In the genomic region with DNA sequence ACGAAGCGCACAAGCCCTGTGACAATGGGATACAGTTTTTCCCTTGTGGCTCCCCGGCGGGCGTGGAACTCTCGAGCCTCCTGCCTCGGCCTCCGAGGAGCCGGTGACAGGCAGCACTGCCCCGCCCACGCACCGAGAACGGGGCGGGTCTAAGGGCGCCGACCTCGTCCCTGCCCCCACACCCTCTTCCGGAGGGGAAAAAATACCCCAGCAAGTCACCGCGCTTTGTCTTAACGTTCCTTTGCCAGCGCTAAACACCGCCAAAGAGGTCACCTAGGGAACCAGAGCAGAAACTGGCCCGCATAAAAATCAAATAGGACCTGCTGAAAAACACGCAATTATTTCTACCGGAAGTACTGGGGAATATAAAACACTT, we compare ENCODE assay signal across 8 mouse cellular contexts. TPM values are rescaled to one million over a fixed set of nuclear protein-coding genes. Genes with fewer than 3 reads are reported as not detected.
A peak's percentile ranks its signal among the peaks of the same experiment; 100 is the strongest.
DNase-seq lines count a peak whose midpoint lies in the region; ATAC-seq lines count a peak whose summit lies in the region.

No protein-coding gene starts in this region.

- H3K4me2 ChIP-seq in intestine, embryonic 14.5 days (ENCODE audit: low read length) = peak overlapping the region; percentile 61

- no peaks in the 10 kb centered on the region for H3K36me3 ChIP-seq in intestine, embryonic 14.5 days (ENCODE audit: control insufficient read depth, insufficient read depth, low read length)

- intact Hi-C loops in left cerebral cortex, postnatal 14 days (cut with DNase I) = loop anchor here (5.0 kb wide), 3 partner anchors 41 to 181 kb away; partner anchors contain the start of genes B230217C12Rik, Lasp1, Pcgf2 and Psmb3

- no peaks in the 10 kb centered on the region for H3K4me1 ChIP-seq in intestine, embryonic 14.5 days (replicated peaks; ENCODE audit: control insufficient read depth, insufficient read depth, low read length)

- H3K4me3 ChIP-seq in intestine, embryonic 14.5 days (ENCODE audit: low read depth, low read length) = peak overlapping the region; percentile 65

- WGBS in intestine, embryonic 14.5 days = 6% methylated on average over 26 of the region's 26 CpGs

- peak overlapping the region; percentile 90 for H3K27ac ChIP-seq in intestine, embryonic 14.5 days (ENCODE audit: low read depth)

- H3K9me3 ChIP-seq in intestine, embryonic 14.5 days (ENCODE audit: control insufficient read depth, low read length) = peaks cover 4% of the 10 kb centered on the region; the same call in 1 of the 2 replicates

- peak; percentile 83 to 92 for DNase-seq in adrenal gland, adult (ENCODE audit: inconsistent age in 2 of 2, low spot score in 1 of 2)
- peak; percentile 79 for DNase-seq in embryo, embryonic 10.5 days (ENCODE audit: low spot score)
- DNase-seq in gastrocnemius, postnatal 25 days = peak; percentile 63
- DNase-seq in intestine, embryonic 14.5 days (ENCODE audit: low spot score) = peak; percentile 90
- DNase-seq in left cerebral cortex, postnatal 14 days (ENCODE audit: low spot score in 2 of 2) = peak; percentile 41 to 48
- peak; percentile 63 for DNase-seq in right cerebral cortex, postnatal 14 days
- peak; percentile 50 to 66 for DNase-seq in urinary bladder, postnatal 4 days (ENCODE audit: low spot score in 2 of 2)

- H3K27me3 ChIP-seq in intestine, embryonic 14.5 days (replicated peaks; ENCODE audit: control insufficient read depth, insufficient read depth, low read length) = no peaks in the 10 kb centered on the region

- H3K9ac ChIP-seq in intestine, embryonic 14.5 days (ENCODE audit: low read length) = peak overlapping the region; percentile 65

- peak; percentile 28; the same call in 1 of the 2 replicates for ATAC-seq in intestine, embryonic 14.5 days (replicated peaks; ENCODE audit: low FRiP score, low TSS enrichment, low read depth)
- peak; percentile 81 for ATAC-seq in megakaryocyte progenitor cell, adult 5-6 weeks (replicated peaks; ENCODE audit: poor library complexity)

RNA-seq across cellular contexts. Expression of gene Fbxo47, which starts 0.4 kb away (rescaled TPM):
- total RNA-seq in gastrocnemius, postnatal 25 days (2021) = under 1 TPM; 0.11 to 0.15 TPM
- 0.39 and 0.54 TPM in 2 replicates for polyA plus RNA-seq in intestine, embryonic 14.5 days (2014; fragmentation: Nextera tagmentation; extraction: Ambion mirVana)
- total RNA-seq in left cerebral cortex, postnatal 14 days (2021) = under 1 TPM; 0.86 to 0.99 TPM
- not detected in 2 replicates for total RNA-seq in megakaryocyte progenitor cell, adult 5-6 weeks (2015)
- total RNA-seq in megakaryocyte progenitor cell, adult 5-6 weeks (2017) = 0.12 and 1.6 TPM in 2 replicates

RNA-seq across cellular contexts. Expression of gene B230217C12Rik, which starts 43.0 kb away (rescaled TPM):
- total RNA-seq in gastrocnemius, postnatal 25 days (2021) = under 1 TPM; 0.48 to 0.67 TPM
- 8.1 and 9.5 TPM in 2 replicates for polyA plus RNA-seq in intestine, embryonic 14.5 days (2014; fragmentation: Nextera tagmentation; extraction: Ambion mirVana)
- 10 to 100 TPM; 48.5 to 52.8 TPM for total RNA-seq in left cerebral cortex, postnatal 14 days (2021)
- 2.1 and 3.8 TPM in 2 replicates for total RNA-seq in megakaryocyte progenitor cell, adult 5-6 weeks (2015)
- 0.17 TPM in 2 replicates for total RNA-seq in megakaryocyte progenitor cell, adult 5-6 weeks (2017)

Comparison
In these comparisons a context has a peak if more than half of its experiments do, and no peak if none do; other contexts are left out.
1. Peak in every context shown above with its lines: DNase-seq, ATAC-seq, H3K4me3 ChIP-seq and H3K27ac ChIP-seq.
2. RNA of gene B230217C12Rik, which starts 43.0 kb away (total RNA-seq): 48.5 to 52.8 TPM in left cerebral cortex, postnatal 14 days; 0.17 to 3.8 TPM in megakaryocyte progenitor cell, adult 5-6 weeks and 0.48 to 0.67 TPM in gastrocnemius, postnatal 25 days; every median in the first group is over 10 times any median in the second.